Mouse (Mus musculus) fibroblast of lung, adult 2 months (primary cell): Measurements from ENCODE around the gene Nup85.
"Not testable (repeated sequence)": the region's sequence is repeated elsewhere in the genome, so short reads cannot be mapped to it uniquely, and the experiment has no call there.

Experiments used
- DNase-seq: peaks from one replicate; pipeline ENCODE4 v3.0.0-alpha.2; 2011; ENCODE audit warnings: low read depth

Gene Nup85

GRCm38 (mm10) chr11:115564064-115564809 is at the start of gene Nup85:
Nup85 (plus strand) TSS chr11:115564434.
- peak; percentile 95 for DNase-seq

GRCm38 (mm10) chr11:115515021-115515420 is 49.2 kb upstream of the Nup85 start:
- no peak for DNase-seq

- no peak for DNase-seq
These were observed 47.3 kb upstream of the Nup85 start for GRCm38 (mm10) chr11:115516942-115517341.

GRCm38 (mm10) chr11:115518693-115519092 is 45.5 kb upstream of the Nup85 start:
- DNase-seq: no peak

GRCm38 (mm10) chr11:115519581-115519980 is 44.7 kb upstream of the Nup85 start:
- no peak for DNase-seq

- DNase-seq: no peak
These were observed 44.0 kb upstream of the Nup85 start for GRCm38 (mm10) chr11:115520218-115520617.

GRCm38 (mm10) chr11:115521080-115521479 is 43.2 kb upstream of the Nup85 start:
- no peak for DNase-seq

GRCm38 (mm10) chr11:115522238-115522637 is 42.0 kb upstream of the Nup85 start:
- no peak for DNase-seq

- no peak for DNase-seq
These were observed 41.5 kb upstream of the Nup85 start for GRCm38 (mm10) chr11:115522703-115523102.

GRCm38 (mm10) chr11:115526446-115526845 is 37.8 kb upstream of the Nup85 start:
- not testable (repeated sequence) for DNase-seq

GRCm38 (mm10) chr11:115534759-115535371 is 29.4 kb upstream of the Nup85 start:
- DNase-seq: no peak

DNA sequence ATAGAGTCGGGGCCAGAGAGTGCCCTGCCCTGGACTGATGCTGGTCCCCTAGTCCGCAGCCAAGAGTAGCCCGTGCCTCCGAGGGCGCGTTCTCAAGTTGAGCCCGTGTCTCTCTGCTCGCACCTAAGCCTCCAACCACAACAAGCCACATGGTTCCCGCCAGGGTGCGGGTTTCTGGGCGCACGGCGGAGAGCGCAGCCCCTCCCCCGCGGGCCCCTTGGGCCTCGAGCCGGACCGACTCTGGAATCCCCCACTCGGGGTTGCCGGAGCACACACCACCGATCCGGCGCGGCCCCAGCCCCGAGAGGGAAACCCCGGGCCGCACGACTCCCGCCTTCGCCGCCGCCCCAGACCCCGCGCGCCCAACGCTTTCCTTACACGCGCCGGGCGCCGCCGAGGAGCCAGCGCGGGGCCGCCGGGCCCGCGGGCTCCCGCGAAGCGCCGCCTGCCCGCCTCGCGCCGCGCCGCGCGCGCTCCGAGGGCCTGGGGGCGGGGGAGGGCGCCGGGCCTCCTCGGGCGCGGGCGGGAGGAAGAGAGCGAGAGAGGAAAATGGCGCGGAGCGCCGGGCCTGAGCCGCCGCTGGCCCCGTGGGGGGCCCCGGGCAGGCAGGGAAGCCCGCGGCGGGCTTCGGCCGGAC is 28.7 kb upstream of the Nup85 start:
- no peak for DNase-seq

DNA sequence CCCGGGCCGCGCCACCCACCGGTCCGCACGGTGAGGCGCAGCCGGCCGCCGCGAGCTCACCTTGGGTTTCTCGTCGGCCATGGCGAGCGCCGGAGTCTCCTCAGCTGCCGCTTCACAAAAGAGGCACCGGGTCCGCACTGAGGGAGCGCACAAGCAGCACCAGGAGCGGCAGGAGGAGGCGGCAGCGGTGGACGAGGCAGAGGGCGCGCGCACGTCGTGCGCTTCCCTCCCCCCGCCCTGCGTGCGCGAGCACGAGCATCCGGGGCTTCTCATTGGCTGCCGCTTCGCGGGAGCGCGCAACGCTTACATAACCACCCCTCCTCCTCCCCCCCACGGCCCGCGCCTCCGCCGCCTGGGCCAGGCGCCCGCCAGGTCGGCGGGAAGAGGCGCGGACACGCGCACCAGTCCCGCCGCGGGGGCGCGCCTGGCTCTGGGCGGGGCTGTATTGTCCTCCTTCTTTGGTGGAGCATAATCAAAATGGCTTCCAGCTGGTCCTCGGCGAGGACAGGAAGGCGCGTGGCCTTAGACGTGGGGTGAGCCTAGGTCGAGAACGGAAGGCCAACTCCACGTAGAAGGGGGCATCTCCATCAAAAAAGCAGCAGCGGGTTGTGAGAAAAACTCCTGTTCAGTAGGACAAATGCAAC is 28.1 kb upstream of the Nup85 start, which contains the start of gene Sumo2:
Sumo2 (minus strand) TSS at position 239 of the 644 bp plus-strand sequence.
- peak; percentile 85 for DNase-seq

GRCm38 (mm10) chr11:115536856-115537568 is 27.2 kb upstream of the Nup85 start:
- DNase-seq: no peak

- no peak for DNase-seq
These were observed 26.2 kb upstream of the Nup85 start for GRCm38 (mm10) chr11:115538045-115538444.

GRCm38 (mm10) chr11:115543571-115543970 is 20.7 kb upstream of the Nup85 start:
- no peak for DNase-seq

DNA sequence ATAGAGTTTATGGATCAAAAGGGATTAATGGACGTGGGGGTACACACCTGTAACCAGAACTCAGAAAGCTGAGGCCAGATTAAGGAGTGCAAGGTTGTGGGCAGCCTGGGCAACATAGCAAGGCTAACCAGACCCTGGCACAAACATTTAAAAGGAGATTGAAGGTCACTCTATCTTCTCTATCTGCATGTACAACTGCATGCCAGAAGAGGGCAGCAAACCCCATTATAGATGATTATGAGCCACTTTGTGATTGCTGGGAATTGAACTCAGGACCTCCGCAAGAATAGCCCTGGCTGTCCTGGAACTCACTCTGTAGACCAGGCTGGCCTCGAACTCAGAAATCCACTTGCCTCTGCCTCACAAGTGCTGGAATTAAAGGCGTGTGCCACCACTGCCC is 11.5 kb upstream of the Nup85 start:
- no peak for DNase-seq

GRCm38 (mm10) chr11:115555717-115556116 is 8.5 kb upstream of the Nup85 start:
- DNase-seq: no peak

DNA sequence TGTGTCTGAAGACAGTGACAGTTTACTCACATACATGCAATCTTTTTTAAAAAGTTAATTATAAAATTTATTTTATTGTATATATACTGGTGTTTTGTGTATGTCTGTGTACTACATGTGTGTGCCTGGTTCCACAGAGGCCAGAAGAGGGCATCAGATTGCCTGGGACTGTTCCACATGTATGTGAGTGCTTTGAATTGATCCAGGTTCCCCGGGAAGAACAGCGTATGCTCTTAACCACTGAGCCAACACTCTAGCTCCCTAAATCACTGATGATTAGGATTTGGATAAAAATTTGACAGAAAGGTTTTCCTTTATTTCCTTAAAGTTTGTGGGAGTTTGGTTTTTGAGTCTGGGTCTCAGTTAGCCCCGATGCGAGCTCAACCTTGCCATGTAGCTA is 828 bp upstream of the Nup85 start:
- DNase-seq: no peak

GRCm38 (mm10) chr11:115564961-115565360 is 727 bp downstream of the Nup85 start:
- DNase-seq: no peak

- DNase-seq: no peak
These were observed 14.8 kb downstream of the Nup85 start for GRCm38 (mm10) chr11:115579080-115579479.
